Mouse (Mus musculus): ENCODE data around the gene Zfp180. TPM values are rescaled to one million over a fixed set of nuclear protein-coding genes. Genes with fewer than 3 reads are reported as not detected.
"Not testable (repeated sequence)": the region's sequence is repeated elsewhere in the genome, so short reads cannot be mapped to it uniquely, and the experiment has no call there.

The Zfp180 gene
- polyA plus RNA-seq (2015; fragmentation: Nextera tagmentation; extraction: Ambion mirVana): 13.6 and 15.6 TPM in 2 replicates

DNA sequence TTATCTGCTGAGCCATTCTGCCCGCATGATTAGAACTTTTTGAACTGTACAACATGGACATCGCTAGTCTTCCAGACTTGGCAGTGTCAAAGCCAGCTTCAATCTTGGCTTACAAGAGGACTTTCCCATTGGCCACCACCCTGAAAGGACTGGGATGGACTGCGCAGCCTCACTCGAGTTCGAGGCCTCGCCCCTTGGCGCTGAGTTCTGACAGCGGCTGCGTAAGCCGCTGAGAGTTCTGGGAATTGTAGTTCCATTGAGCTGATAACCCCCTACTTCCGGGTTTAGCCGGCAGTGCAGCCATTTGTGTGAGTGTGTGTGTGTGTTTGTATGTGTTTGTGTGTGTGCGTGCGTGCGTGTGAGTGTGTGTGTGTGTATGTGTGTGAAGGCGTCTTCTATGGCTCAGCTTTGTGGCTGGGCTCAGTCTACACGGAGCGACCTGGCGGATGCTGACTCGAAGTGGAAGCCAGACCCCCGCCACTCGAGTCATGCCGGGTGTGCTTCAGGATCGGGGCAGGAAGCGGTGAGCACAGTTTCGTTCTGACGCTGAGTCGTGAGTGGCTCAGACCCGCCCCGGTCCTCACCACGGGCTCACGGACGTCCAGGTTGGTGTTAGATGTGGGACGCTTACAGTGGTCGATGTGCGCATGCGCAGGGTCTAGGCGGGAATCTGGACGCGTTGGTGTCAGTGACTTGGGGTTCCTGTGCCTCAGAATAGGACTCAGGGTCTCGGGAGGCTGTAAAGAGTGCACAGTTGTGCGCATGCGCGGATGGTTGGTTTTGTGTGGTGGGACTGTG lies at the start of gene Zfp180:
Gene Zfp180 (plus strand): TSS at position 291 of the 798 bp plus-strand sequence.
- 17% methylated on average over 44 of the region's 44 CpGs for WGBS
- H3K4me2 ChIP-seq (replicated peaks): peak within 1 kb of the TSS; percentile 83
- peak within 1 kb of the TSS; percentile 84 for H3K27ac ChIP-seq
- H3K9me3 ChIP-seq: no peaks in the 10 kb centered on the region
- peak within 1 kb of the TSS; percentile 58 for H3K9ac ChIP-seq
- no peaks in the 10 kb centered on the region for H3K27me3 ChIP-seq (replicated peaks)
- ATAC-seq: peak; percentile 99
- no peaks in the 10 kb centered on the region for H3K36me3 ChIP-seq
- H3K4me3 ChIP-seq (replicated peaks): peak within 1 kb of the TSS; percentile 70
- H3K4me1 ChIP-seq (replicated peaks): peaks cover 9% of the 10 kb centered on the region

DNA sequence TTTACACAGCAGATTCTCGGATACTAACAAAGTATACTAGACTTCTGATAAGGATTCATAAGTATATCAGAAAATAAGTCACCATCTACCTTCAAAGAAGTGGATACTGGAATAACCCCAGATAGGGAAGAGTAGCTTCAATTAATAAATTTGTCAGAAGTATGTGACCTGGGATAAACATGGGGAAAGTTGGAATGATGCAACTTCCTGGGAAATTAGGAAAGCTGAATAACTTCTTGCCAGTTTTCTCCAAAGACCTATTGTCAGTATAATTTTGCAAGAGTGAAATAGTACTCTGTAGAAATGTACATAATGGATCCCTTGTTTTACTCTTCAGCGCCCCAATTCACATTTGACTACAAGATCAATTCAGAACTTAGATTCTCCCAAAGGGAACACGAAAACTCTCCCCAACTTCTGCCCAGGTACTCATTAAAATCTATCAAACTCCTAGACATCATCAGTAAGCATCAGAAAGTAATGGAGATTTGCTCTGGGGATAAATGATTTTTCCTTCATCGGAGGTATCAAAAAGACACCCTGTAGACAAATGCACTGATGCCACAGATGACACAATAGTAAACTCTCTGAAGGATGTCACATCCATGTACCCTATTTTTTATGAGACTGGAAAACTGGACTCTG lies 28.9 kb upstream of the Zfp180 start, which contains the start of gene Vmn1r183:
Gene Vmn1r183 (plus strand): TSS at position 595 of the 645 bp plus-strand sequence.
- ATAC-seq: no peak
- Histone ChIP-seq H3K4me2 (replicated peaks) (no peak within 1 kb of the TSS), H3K36me3 (no peaks in the 10 kb centered on the region), H3K4me1 (replicated peaks) (no peaks in the 10 kb centered on the region), H3K9me3 (no peaks in the 10 kb centered on the region), H3K9ac (no peak within 1 kb of the TSS), H3K27ac (no peak within 1 kb of the TSS), H3K4me3 (replicated peaks) (no peak within 1 kb of the TSS), H3K27me3 (replicated peaks) (no peaks in the 10 kb centered on the region)
- WGBS: 78% methylated on average over 4 of the region's 4 CpGs

- not testable (repeated sequence) for H3K36me3 ChIP-seq; H3K4me3 ChIP-seq (replicated peaks); H3K4me1 ChIP-seq (replicated peaks); H3K27me3 ChIP-seq (replicated peaks); H3K9me3 ChIP-seq; H3K9ac ChIP-seq; H3K4me2 ChIP-seq (replicated peaks); H3K27ac ChIP-seq
- peak; percentile 58 for ATAC-seq
- 18% methylated on average over 1 of the region's 1 CpGs for WGBS
Observed at GRCm38 (mm10) chr7:24074424-24074823, 7.3 kb upstream of the Zfp180 start.

- Histone ChIP-seq H3K27ac (peak overlapping the region; percentile 84), H3K9me3 (no peaks in the 10 kb centered on the region), H3K4me3 (replicated peaks) (peak overlapping the region; percentile 70), H3K27me3 (replicated peaks) (no peaks in the 10 kb centered on the region), H3K4me1 (replicated peaks) (peaks cover 9% of the 10 kb centered on the region), H3K36me3 (no peaks in the 10 kb centered on the region), H3K4me2 (replicated peaks) (peak overlapping the region; percentile 83), H3K9ac (peak overlapping the region; percentile 58)
- 38% methylated on average over 15 of the region's 15 CpGs for WGBS
- peak; percentile 52 for ATAC-seq
Observed at GRCm38 (mm10) chr7:24082457-24083235, 922 bp downstream of the Zfp180 start.

GRCm38 (mm10) chr7:24086871-24087270 lies 5.1 kb downstream of the Zfp180 start:
- H3K36me3 ChIP-seq: peaks cover 6% of the 10 kb centered on the region
- no peak overlapping the region for H3K27ac ChIP-seq
- no peak overlapping the region for H3K9ac ChIP-seq
- ATAC-seq: no peak
- H3K9me3 ChIP-seq: no peaks in the 10 kb centered on the region
- no peak overlapping the region for H3K4me3 ChIP-seq (replicated peaks)
- 92% methylated on average over 4 of the region's 4 CpGs for WGBS
- peaks cover 9% of the 10 kb centered on the region for H3K4me1 ChIP-seq (replicated peaks)
- H3K27me3 ChIP-seq (replicated peaks): no peaks in the 10 kb centered on the region
- no peak overlapping the region for H3K4me2 ChIP-seq (replicated peaks)

DNA sequence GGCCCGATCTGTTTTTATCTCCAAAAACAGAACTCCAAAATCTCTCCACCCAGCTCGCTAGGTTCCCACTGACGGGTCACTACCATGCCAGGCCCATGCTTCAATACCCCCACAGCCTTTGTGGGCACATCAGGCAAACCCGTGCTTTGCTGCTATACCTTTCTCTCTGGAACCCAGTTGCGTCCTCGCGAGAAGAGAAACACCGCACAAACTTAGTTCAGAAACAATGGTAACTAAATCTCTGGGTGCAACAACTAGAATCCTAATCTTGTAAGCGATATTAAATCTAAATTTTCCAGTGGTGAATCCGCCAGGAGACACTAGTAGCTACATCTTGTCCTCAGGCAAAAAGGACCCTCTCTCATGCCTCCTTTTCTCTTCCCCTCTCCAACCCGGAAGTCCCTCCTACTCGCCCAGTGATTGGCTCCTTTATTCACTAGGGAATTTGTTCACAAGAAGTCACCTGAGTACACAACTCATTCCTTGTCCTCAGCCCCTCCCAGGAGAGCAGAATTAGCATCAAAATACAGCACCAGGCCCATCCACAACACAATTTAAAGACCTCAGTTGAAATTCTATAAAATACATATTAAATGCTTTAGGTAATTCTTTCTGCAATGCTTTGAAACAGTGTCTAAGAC lies 5.9 kb downstream of the Zfp180 start:
- no peak overlapping the region for H3K9ac ChIP-seq
- peaks cover 7% of the 10 kb centered on the region for H3K4me1 ChIP-seq (replicated peaks)
- WGBS: 96% methylated on average over 12 of the region's 12 CpGs
- no peak for ATAC-seq
- H3K36me3 ChIP-seq: peaks cover 6% of the 10 kb centered on the region
- no peak overlapping the region for H3K27ac ChIP-seq
- peaks cover under 1% of the 10 kb centered on the region; the same call in 1 of the 2 replicates for H3K9me3 ChIP-seq
- H3K4me3 ChIP-seq (replicated peaks): no peak overlapping the region
- H3K27me3 ChIP-seq (replicated peaks): no peaks in the 10 kb centered on the region
- H3K4me2 ChIP-seq (replicated peaks): no peak overlapping the region

- Histone ChIP-seq H3K4me2 (replicated peaks) (no peak overlapping the region), H3K27me3 (replicated peaks) (no peaks in the 10 kb centered on the region), H3K4me1 (replicated peaks) (no peaks in the 10 kb centered on the region), H3K4me3 (replicated peaks) (no peak overlapping the region), H3K9ac (no peak overlapping the region), H3K36me3 (peaks cover 89% of the 10 kb centered on the region), H3K27ac (no peak overlapping the region), H3K9me3 (peaks cover 32% of the 10 kb centered on the region)
- WGBS: 94% methylated on average over 9 of the region's 9 CpGs
- ATAC-seq: no peak
Observed at GRCm38 (mm10) chr7:24104403-24104802, 22.7 kb downstream of the Zfp180 start.

DNA sequence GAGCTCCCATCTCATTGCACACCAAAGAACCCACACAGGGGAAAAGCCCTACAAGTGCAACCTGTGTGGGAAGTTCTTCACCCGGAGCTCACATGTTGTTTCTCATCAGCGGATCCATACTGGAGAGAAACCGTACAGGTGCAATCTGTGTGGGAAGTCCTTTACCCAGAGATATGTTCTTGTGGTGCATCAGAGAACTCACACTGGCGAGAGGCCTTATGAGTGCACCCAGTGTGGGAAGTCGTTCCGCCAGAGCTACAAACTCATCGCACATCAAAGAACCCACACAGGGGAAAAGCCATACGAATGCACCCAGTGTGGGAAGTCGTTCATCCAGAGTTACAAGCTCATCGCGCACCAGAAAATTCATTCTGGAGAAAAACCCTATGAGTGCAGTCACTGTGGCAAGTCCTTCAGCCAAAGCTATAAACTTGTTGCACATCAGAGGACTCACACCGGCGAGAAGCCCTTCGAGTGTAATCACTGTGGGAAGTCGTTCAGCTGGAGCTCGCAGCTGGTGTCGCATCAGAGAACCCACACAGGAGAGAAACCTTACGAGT lies 23.5 kb downstream of the Zfp180 start:
- 0 out of 2 replicates have a peak, but pooled peaks have one; percentile 21 for ATAC-seq
- Histone ChIP-seq H3K4me2 (replicated peaks) (no peak overlapping the region), H3K36me3 (peaks cover 81% of the 10 kb centered on the region), H3K27me3 (replicated peaks) (no peaks in the 10 kb centered on the region), H3K4me1 (replicated peaks) (no peaks in the 10 kb centered on the region), H3K27ac (no peak overlapping the region), H3K9me3 (peaks cover 32% of the 10 kb centered on the region), H3K4me3 (replicated peaks) (no peak overlapping the region), H3K9ac (no peak overlapping the region)
- 95% methylated on average over 18 of the region's 18 CpGs for whole genome bisulfite sequencing

- Histone ChIP-seq H3K4me2 (replicated peaks) (no peak overlapping the region), H3K4me1 (replicated peaks) (no peaks in the 10 kb centered on the region), H3K36me3 (peaks cover 25% of the 10 kb centered on the region), H3K27ac (no peak overlapping the region), H3K4me3 (replicated peaks) (no peak overlapping the region), H3K27me3 (replicated peaks) (no peaks in the 10 kb centered on the region), H3K9ac (no peak overlapping the region), H3K9me3 (peaks cover 17% of the 10 kb centered on the region)
- ATAC-seq: no peak
- WGBS: 96% methylated on average over 7 of the region's 7 CpGs
Observed at GRCm38 (mm10) chr7:24110839-24111238, 29.1 kb downstream of the Zfp180 start.

- no peaks in the 10 kb centered on the region for H3K4me1 ChIP-seq (replicated peaks)
- peaks cover 16% of the 10 kb centered on the region for H3K36me3 ChIP-seq
- no peaks in the 10 kb centered on the region for H3K27me3 ChIP-seq (replicated peaks)
- peak overlapping the region; percentile 65 for H3K4me3 ChIP-seq (replicated peaks)
- WGBS: 6% methylated on average over 9 of the region's 9 CpGs
- no peak for ATAC-seq
- peak overlapping the region; percentile 66 for H3K4me2 ChIP-seq (replicated peaks)
- 0 out of 2 replicates have a peak, but pooled peaks cover 9% of the 10 kb centered on the region for H3K9me3 ChIP-seq
- H3K9ac ChIP-seq: peak overlapping the region; percentile 53
- peak overlapping the region; percentile 81 for H3K27ac ChIP-seq
Observed at GRCm38 (mm10) chr7:24111772-24112155, 30.0 kb downstream of the Zfp180 start.

DNA sequence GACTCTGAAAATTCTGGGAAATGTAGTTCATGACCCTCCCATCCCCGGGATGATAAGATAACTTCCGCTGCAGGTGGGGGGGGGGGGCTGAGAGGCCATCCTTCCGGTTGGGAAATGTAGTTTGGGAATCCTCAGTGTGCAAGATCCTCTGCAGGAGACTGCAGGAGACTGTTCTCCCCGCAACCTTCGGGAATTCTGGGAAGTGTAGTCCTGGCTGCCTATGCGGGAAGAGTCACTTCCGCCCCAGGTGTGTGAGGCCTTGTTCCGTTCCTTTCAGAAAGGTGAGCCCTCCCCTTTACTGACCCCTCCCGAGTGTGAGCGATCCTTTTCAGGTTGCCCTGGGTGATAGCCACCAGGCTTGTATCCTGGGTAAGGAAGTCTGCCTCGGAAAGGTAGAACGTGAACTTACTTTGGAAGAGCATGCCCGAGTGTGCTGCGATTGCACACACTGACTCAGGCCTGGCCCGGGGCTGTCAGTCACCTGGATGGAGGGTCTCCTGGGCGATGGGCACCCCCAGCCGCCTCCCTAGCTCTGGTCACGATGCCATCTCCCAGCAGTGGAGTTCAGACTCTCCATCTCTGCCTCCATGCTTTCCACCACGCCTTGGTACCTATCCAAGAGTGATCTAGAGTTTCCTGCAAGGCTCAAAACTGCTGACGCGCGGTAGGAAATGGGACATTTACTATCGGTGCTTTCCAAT lies 30.6 kb downstream of the Zfp180 start, which contains the start of gene Zfp112:
Gene Zfp112 (plus strand): TSS at position 159 of the 701 bp plus-strand sequence.
- Histone ChIP-seq H3K9me3 (0 out of 2 replicates have a peak, but pooled peaks cover 9% of the 10 kb centered on the region), H3K4me3 (replicated peaks) (peak within 1 kb of the TSS; percentile 65), H3K36me3 (peaks cover 10% of the 10 kb centered on the region), H3K4me2 (replicated peaks) (peak within 1 kb of the TSS; percentile 66), H3K9ac (peak within 1 kb of the TSS; percentile 75), H3K27me3 (replicated peaks) (no peaks in the 10 kb centered on the region), H3K27ac (peak within 1 kb of the TSS; percentile 81), H3K4me1 (replicated peaks) (no peaks in the 10 kb centered on the region)
- ATAC-seq: peak; percentile 98
- WGBS: 1% methylated on average over 23 of the region's 23 CpGs

Data from intestine, embryonic 15.5 days (tissue).